Mouse (Mus musculus) G1E (cell line): ENCODE results near the gene Fibcd1. TPM values are rescaled to one million over a fixed set of nuclear protein-coding genes. Genes with fewer than 3 reads are reported as not detected.

Experiments
- ATAC-seq: 2 replicates; pipeline ENCODE4 v1.8.0; 2016; ENCODE audit warnings: mild to moderate bottlenecking; ENCODE audit not compliant: insufficient number of reproducible peaks, poor library complexity, low FRiP score, severe bottlenecking; ENCODE audit errors: extremely low read depth
- DNase-seq: peaks from one replicate; pipeline ENCODE4 v3.0.0; 2012; ENCODE audit warnings: low spot score
- H3K27me3 ChIP-seq: 2 replicates; pipeline ENCODE4 v1.6.1; 2012; ENCODE audit warnings: mild to moderate bottlenecking, low read length, inconsistent platforms; ENCODE audit not compliant: insufficient read depth
- H3K36me3 ChIP-seq: replicated peaks from 2 replicates; pipeline ENCODE3; 2012; ENCODE audit warnings: mild to moderate bottlenecking, inconsistent platforms
- H3K4me1 ChIP-seq: 2 replicates; pipeline ENCODE4 v1.6.1; 2012; ENCODE audit warnings: low read depth, low read length, inconsistent platforms, mixed read lengths; ENCODE audit not compliant: insufficient read depth
- H3K4me3 ChIP-seq: 2 replicates; pipeline ENCODE4 v1.5.1; 2012; ENCODE audit warnings: low read depth, mild to moderate bottlenecking, inconsistent platforms, low read length, moderate library complexity, mixed read lengths
- H3K9me3 ChIP-seq: replicated peaks from 2 replicates; pipeline ENCODE4 v1.6.1; 2012; ENCODE audit warnings: inconsistent platforms
- CTCF ChIP-seq: IDR thresholded peaks from 2 replicates; pipeline ENCODE4 v1.5.1; 2012; ENCODE audit warnings: low read depth, low read length, inconsistent platforms, mixed read lengths
- GATA1 ChIP-seq: IDR thresholded peaks from 2 replicates; pipeline ENCODE4 v1.6.1; 2012; ENCODE audit warnings: borderline replicate concordance, low read length, inconsistent platforms, mixed read lengths
- GATA2 ChIP-seq: IDR thresholded peaks from 2 replicates; pipeline ENCODE4 v1.6.1; 2012; ENCODE audit warnings: low read depth, low read length, inconsistent platforms, borderline replicate concordance
- POLR2AphosphoS5 ChIP-seq: IDR thresholded peaks from 2 replicates; pipeline ENCODE4 v1.6.1; 2012; ENCODE audit warnings: low read depth, low read length, inconsistent platforms; ENCODE audit not compliant: insufficient replicate concordance
- TAL1 ChIP-seq: conservative IDR thresholded peaks from 2 replicates; pipeline ENCODE4 v1.6.1; 2012; ENCODE audit warnings: low read depth, low read length, inconsistent platforms, mixed read lengths
- polyA plus RNA-seq: library from polyadenylated mRNA; stranded (reverse); fragments of >175 nt; gene quantifications from 2 replicates; pipeline ENCODE4 v1.2.3, GENCODE M21; 2012
- total RNA-seq, 2 experiments: library from RNA; stranded (forward) in 1 of 2; stranded (reverse) in 1 of 2; fragments of 200-1000 nt in 1 of 2; fragments of >200 nt in 1 of 2; fragmentation: Nextera tagmentation in 1 of 2; gene quantifications; 2 replicates each; pipeline ENCODE4 v1.2.3; 2014 to 2017

The Fibcd1 gene
- total and polyA plus RNA-seq, 3 experiments = 0.11 TPM; not detected in 2

GRCm38 (mm10) chr2:31846692-31847660, 1.2 kb upstream of the Fibcd1 start:
- Histone ChIP-seq H3K4me3 (no peak overlapping the region), H3K9me3 (no peaks in the 10 kb centered on the region), H3K36me3 (no peaks in the 10 kb centered on the region), H3K27me3 (peaks cover 20% of the 10 kb centered on the region; the same call in 1 of the 2 replicates), H3K4me1 (peaks cover 5% of the 10 kb centered on the region)
- DNase-seq (no peak), ATAC-seq (no peak)
- TF ChIP-seq GATA1 (no peak), CTCF (no peak), TAL1 (no peak), GATA2 (no peak), POLR2AphosphoS5 (no peak)

- no peak overlapping the region for H3K4me3 ChIP-seq
- peaks cover 5% of the 10 kb centered on the region for H3K4me1 ChIP-seq
- no peaks in the 10 kb centered on the region for H3K36me3 ChIP-seq
- DNase-seq (no peak), ATAC-seq (no peak)
- peaks cover 20% of the 10 kb centered on the region; the same call in 1 of the 2 replicates for H3K27me3 ChIP-seq
- TF ChIP-seq GATA1 (no peak), GATA2 (no peak), POLR2AphosphoS5 (no peak), CTCF (no peak), TAL1 (no peak)
- no peaks in the 10 kb centered on the region for H3K9me3 ChIP-seq
Measured at GRCm38 (mm10) chr2:31845512-31845895, 301 bp downstream of the Fibcd1 start.

GRCm38 (mm10) chr2:31844729-31845136, 1.1 kb downstream of the Fibcd1 start:
- DNase-seq (no peak), ATAC-seq (no peak)
- Histone ChIP-seq H3K27me3 (peaks cover 24% of the 10 kb centered on the region; the same call in 1 of the 2 replicates), H3K9me3 (no peaks in the 10 kb centered on the region), H3K4me1 (peaks cover 5% of the 10 kb centered on the region), H3K4me3 (no peak overlapping the region), H3K36me3 (no peaks in the 10 kb centered on the region)
- TF ChIP-seq TAL1 = no peak
- TF ChIP-seq CTCF = no peak
- no peak for TF ChIP-seq GATA2

GRCm38 (mm10) chr2:31838868-31839267, 6.9 kb downstream of the Fibcd1 start:
- TF ChIP-seq TAL1 (no peak), GATA1 (no peak), POLR2AphosphoS5 (no peak), GATA2 (no peak), CTCF (no peak)
- no peak for DNase-seq
- no peaks in the 10 kb centered on the region for H3K9me3 ChIP-seq
- H3K36me3 ChIP-seq = no peaks in the 10 kb centered on the region
- no peaks in the 10 kb centered on the region for H3K4me1 ChIP-seq
- H3K4me3 ChIP-seq = no peak overlapping the region
- no peak for ATAC-seq
- peaks cover 36% of the 10 kb centered on the region; the same call in 1 of the 2 replicates for H3K27me3 ChIP-seq

GRCm38 (mm10) chr2:31836985-31837384, 8.8 kb downstream of the Fibcd1 start:
- Histone ChIP-seq H3K36me3 (no peaks in the 10 kb centered on the region), H3K27me3 (peaks cover 40% of the 10 kb centered on the region; the same call in 1 of the 2 replicates), H3K4me3 (no peak overlapping the region), H3K4me1 (no peaks in the 10 kb centered on the region), H3K9me3 (no peaks in the 10 kb centered on the region)
- TF ChIP-seq CTCF (no peak), GATA1 (no peak), GATA2 (no peak), POLR2AphosphoS5 (no peak), TAL1 (no peak)
- no peak for DNase-seq
- no peak for ATAC-seq

GRCm38 (mm10) chr2:31836091-31836490, 9.7 kb downstream of the Fibcd1 start:
- H3K36me3 ChIP-seq = no peaks in the 10 kb centered on the region
- peaks cover 40% of the 10 kb centered on the region; the same call in 1 of the 2 replicates for H3K27me3 ChIP-seq
- no peak overlapping the region for H3K4me3 ChIP-seq
- TF ChIP-seq TAL1 (no peak), GATA1 (no peak), GATA2 (no peak), POLR2AphosphoS5 (no peak), CTCF (no peak)
- DNase-seq (no peak), ATAC-seq (no peak)
- no peaks in the 10 kb centered on the region for H3K9me3 ChIP-seq
- no peaks in the 10 kb centered on the region for H3K4me1 ChIP-seq
